Mouse (Mus musculus) liver, postnatal 0 days (tissue): ENCODE data around the gene Dyrk4.

Experiments
- CTCF ChIP-seq: sonication (generic); IDR thresholded peaks from 2 replicates; pipeline ENCODE4 v1.5.1; 2016; ENCODE audit warnings: antibody characterized with exemption, low read depth
- EP300 ChIP-seq: IDR thresholded peaks from 2 replicates; pipeline ENCODE4 v1.6.1; 2016; ENCODE audit warnings: antibody characterized with exemption, low read depth, mild to moderate bottlenecking

DNA sequence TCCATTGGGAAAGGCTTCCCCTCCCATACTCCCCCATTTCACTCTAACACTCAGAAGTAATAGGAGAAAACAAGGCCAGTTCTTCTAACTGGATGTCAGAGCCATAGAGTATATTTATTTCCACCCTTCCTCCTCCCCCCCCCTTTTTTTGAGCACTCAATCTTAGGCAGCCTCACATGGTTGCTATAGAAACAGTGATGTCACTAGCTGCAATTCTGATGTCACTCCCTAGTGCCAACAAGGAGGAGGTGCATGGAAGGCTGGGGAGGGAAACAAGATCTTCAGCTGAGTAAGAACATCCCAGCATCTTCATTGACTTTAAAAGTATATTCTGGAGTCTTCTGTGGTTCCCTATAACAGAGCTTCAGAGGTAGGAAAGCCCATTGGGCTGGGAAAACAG is 68.8 kb downstream of the Dyrk4 start, which contains the start of gene Akap3:
- TF ChIP-seq CTCF = no peak
- no peak for TF ChIP-seq EP300
